Mouse (Mus musculus) liver, embryonic 14.5 days (tissue): Measurements from ENCODE around the gene Selenom.

ENCODE experiments used
- CTCF ChIP-seq: IDR thresholded peaks from 2 replicates; pipeline ENCODE4 v1.5.1; 2016; ENCODE audit warnings: antibody characterized with exemption, low read depth, control low read depth
- EP300 ChIP-seq: IDR thresholded peaks from 2 replicates; pipeline ENCODE4 v1.6.1; 2016; ENCODE audit warnings: antibody characterized with exemption, low read depth

DNA sequence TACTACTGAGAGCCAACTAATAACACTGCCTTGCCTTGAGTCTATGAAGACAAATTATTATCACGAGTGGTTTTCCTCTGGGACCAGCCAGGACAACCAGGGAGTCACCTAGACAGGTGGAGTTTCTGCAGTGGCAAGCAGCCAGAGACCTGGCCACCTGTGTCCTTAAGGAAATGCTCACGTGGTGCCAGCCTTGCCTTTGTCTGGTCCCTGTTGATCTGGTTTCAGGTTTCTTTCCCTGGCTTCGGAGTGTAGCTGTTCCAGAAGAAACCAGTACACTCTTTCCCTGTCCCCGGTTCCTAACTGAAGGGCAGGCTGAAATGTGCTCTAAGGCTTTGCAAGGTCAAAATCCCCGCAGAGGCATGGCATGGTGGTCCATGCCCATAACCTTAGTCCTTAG, 17.7 kb upstream of the Selenom start:
- TF ChIP-seq CTCF (no peak), EP300 (no peak)
